Mouse (Mus musculus) thymus, adult 2 months (tissue): ENCODE results near the gene Shroom3.

ENCODE experiments used
- CTCF ChIP-seq: fragments of 200-500 bp; IDR thresholded peaks from 2 replicates; pipeline ENCODE4 v1.5.1; 2012; ENCODE audit warnings: mild to moderate bottlenecking, control low read depth, low read length, moderate library complexity, borderline replicate concordance; ENCODE audit not compliant: control insufficient read depth, poor library complexity, insufficient read depth; ENCODE audit errors: extremely low read depth
- POLR2A ChIP-seq: fragments of 200-500 bp; IDR thresholded peaks from 2 replicates; pipeline ENCODE4 v1.6.1; 2012; ENCODE audit warnings: mild to moderate bottlenecking, low read length, control low read depth, moderate library complexity; ENCODE audit not compliant: control insufficient read depth, poor library complexity, insufficient read depth; ENCODE audit errors: extremely low read depth

GRCm38 (mm10) chr5:92773821-92774220, 90.6 kb downstream of the Shroom3 start:
- TF ChIP-seq POLR2A (no peak), CTCF (no peak)
